In genomic region chr2:90503182-90503833, GRCm38 (mm10) we compare ENCODE assay signal across 16 mouse cellular contexts.
A peak's percentile ranks its signal among the peaks of the same experiment; 100 is the strongest.
DNase-seq lines count a peak whose midpoint lies in the region; ATAC-seq lines count a peak whose summit lies in the region.
"Had no signal": no experiment of that assay in that cellular context is flagged by ENCODE, and none has a peak within 500 bp of the region (broad histone marks: within the 10 kb centered on the region; RNA-seq: fewer than 3 reads in every experiment).

No protein-coding gene starts in this region.

- no peaks in the 10 kb centered on the region for H3K9me3 ChIP-seq in heart, embryonic 12.5 days (replicated peaks)
- H3K9me3 ChIP-seq in liver, embryonic 11.5 days (ENCODE audit: control insufficient read depth, low read length) = no peaks in the 10 kb centered on the region
- H3K9me3 ChIP-seq: embryonic facial prominence, embryonic 15.5 days; heart, embryonic 10.5 days had no signal

- intact Hi-C loops in heart, postnatal 10 days (cut with DNase I) = no loop called here
- intact Hi-C loops in heart, postnatal 14 days (cut with DNase I) = no loop called here

- H3K27me3 ChIP-seq in heart, embryonic 12.5 days (replicated peaks) = no peaks in the 10 kb centered on the region
- no peaks in the 10 kb centered on the region for H3K27me3 ChIP-seq in liver, embryonic 11.5 days (replicated peaks; ENCODE audit: control insufficient read depth, insufficient read depth, low read length)
- H3K27me3 ChIP-seq: embryonic facial prominence, embryonic 15.5 days had no signal

- no peak overlapping the region for H3K27ac ChIP-seq in heart, embryonic 12.5 days (ENCODE audit: poor library complexity, severe bottlenecking)
- H3K27ac ChIP-seq in liver, embryonic 11.5 days (ENCODE audit: low read depth, low read length) = peak overlapping the region; percentile 67
- H3K27ac ChIP-seq: embryonic facial prominence, embryonic 15.5 days; heart, embryonic 10.5 days had no signal

- no peak for DNase-seq in heart, postnatal 10 days
- DNase-seq in c-Kit-positive CD71-positive TER-119-negative erythroid progenitor cells, embryonic 14.5 days (ENCODE audit: low read depth) = peak; percentile 76
- no peak for DNase-seq in liver, embryonic 11.5 days (ENCODE audit: low spot score)
- peak; percentile 51 to 57 for DNase-seq in spleen, postnatal 10 days (ENCODE audit: low spot score in 2 of 2)
- DNase-seq in lung, postnatal 10 days = no peak
- DNase-seq in ovary, postnatal 36 days (ENCODE audit: low spot score) = no peak
- no peak for DNase-seq in heart, postnatal 14 days
- DNase-seq: adrenal gland, postnatal 25 days; cerebellum, adult 11-12 months; gastrocnemius, postnatal 10 days; kidney, adult 9 months; lung, embryonic 14.5 days; midbrain, embryonic 14.5 days had no signal

- no peak overlapping the region for H3K4me2 ChIP-seq in heart, embryonic 12.5 days
- peak overlapping the region; percentile 57 for H3K4me2 ChIP-seq in liver, embryonic 11.5 days
- H3K4me2 ChIP-seq: embryonic facial prominence, embryonic 15.5 days; lung, embryonic 14.5 days had no signal

- no peak overlapping the region for H3K9ac ChIP-seq in heart, embryonic 12.5 days
- no peak overlapping the region for H3K9ac ChIP-seq in liver, embryonic 11.5 days (ENCODE audit: low read depth, low read length)
- H3K9ac ChIP-seq: embryonic facial prominence, embryonic 15.5 days; lung, embryonic 14.5 days had no signal

- H3K4me3 ChIP-seq in heart, embryonic 12.5 days = no peak overlapping the region
- H3K4me3 ChIP-seq in liver, embryonic 11.5 days (ENCODE audit: low read depth, low read length) = no peak overlapping the region
- H3K4me3 ChIP-seq: embryonic facial prominence, embryonic 15.5 days; heart, embryonic 10.5 days had no signal

- no peaks in the 10 kb centered on the region for H3K36me3 ChIP-seq in heart, embryonic 12.5 days
- H3K36me3 ChIP-seq in liver, embryonic 11.5 days (ENCODE audit: control insufficient read depth, insufficient read depth, low read length) = no peaks in the 10 kb centered on the region
- H3K36me3 ChIP-seq: embryonic facial prominence, embryonic 15.5 days; heart, embryonic 10.5 days had no signal

- 79% methylated on average over 3 of the region's 3 CpGs for WGBS in heart, embryonic 12.5 days
- 42% methylated on average over 3 of the region's 3 CpGs for WGBS in liver, embryonic 11.5 days

- peaks cover 17% of the 10 kb centered on the region for H3K4me1 ChIP-seq in heart, embryonic 12.5 days (replicated peaks)
- peaks cover 29% of the 10 kb centered on the region for H3K4me1 ChIP-seq in liver, embryonic 11.5 days (replicated peaks; ENCODE audit: control insufficient read depth, insufficient read depth, low read length)

- ATAC-seq in heart, embryonic 12.5 days (ENCODE audit: insufficient number of reproducible peaks, low FRiP score) = peak; percentile 57; the same call in 1 of the 2 replicates
- peak; percentile 83 for ATAC-seq in liver, embryonic 11.5 days (replicated peaks; ENCODE audit: low FRiP score)

Comparison
In these comparisons a context has a peak if more than half of its experiments do, and no peak if none do; other contexts are left out.
1. DNase-seq: peak in c-Kit-positive CD71-positive TER-119-negative erythroid progenitor cells, embryonic 14.5 days (single experiment) and spleen, postnatal 10 days (2 of 2); none in heart, postnatal 10 days (0 of 2), liver, embryonic 11.5 days (single experiment), lung, postnatal 10 days (single experiment), ovary, postnatal 36 days (single experiment) and heart, postnatal 14 days (0 of 2).